Mouse (Mus musculus): ENCODE results near the gene Cyp21a1. TPM values are rescaled to one million over a fixed set of nuclear protein-coding genes. Genes with fewer than 3 reads are reported as not detected.
"Not testable (repeated sequence)": the region's sequence is repeated elsewhere in the genome, so short reads cannot be mapped to it uniquely, and the experiment has no call there.

The Cyp21a1 gene
- polyA plus RNA-seq, 1 experiment from 2014 or later: not detected

- no peak for ATAC-seq
- Histone ChIP-seq H3K4me2 (ENCODE audit: low read length) (no peak overlapping the region), H3K9me3 (replicated peaks; ENCODE audit: control insufficient read depth, low read length, poor library complexity, severe bottlenecking) (no peaks in the 10 kb centered on the region), H3K4me3 (ENCODE audit: low read depth, low read length) (no peak overlapping the region), H3K27me3 (ENCODE audit: control insufficient read depth, insufficient read depth, low read depth, low read length) (no peaks in the 10 kb centered on the region), H3K36me3 (ENCODE audit: control insufficient read depth, insufficient read depth, low read length) (no peaks in the 10 kb centered on the region), H3K9ac (ENCODE audit: low read depth, low read length) (no peak overlapping the region), H3K27ac (ENCODE audit: low read length) (no peak overlapping the region), H3K4me1 (ENCODE audit: control insufficient read depth, insufficient read depth, low read length) (no peaks in the 10 kb centered on the region)
- 84% methylated on average over 6 of the region's 6 CpGs for WGBS
These were observed 4.3 kb upstream of the Cyp21a1 start for GRCm38 (mm10) chr17:34808599-34809205.

- WGBS: 66% methylated on average over 3 of the region's 3 CpGs
- ATAC-seq: no peak
- H3K4me3 ChIP-seq (ENCODE audit: low read depth, low read length): no peak overlapping the region
- H3K9ac ChIP-seq (ENCODE audit: low read depth, low read length): no peak overlapping the region
- H3K36me3 ChIP-seq (ENCODE audit: control insufficient read depth, insufficient read depth, low read length): no peaks in the 10 kb centered on the region
- no peaks in the 10 kb centered on the region for H3K9me3 ChIP-seq (replicated peaks; ENCODE audit: control insufficient read depth, low read length, poor library complexity, severe bottlenecking)
- no peak overlapping the region for H3K27ac ChIP-seq (ENCODE audit: low read length)
- H3K4me1 ChIP-seq (ENCODE audit: control insufficient read depth, insufficient read depth, low read length): no peaks in the 10 kb centered on the region
- no peaks in the 10 kb centered on the region for H3K27me3 ChIP-seq (ENCODE audit: control insufficient read depth, insufficient read depth, low read depth, low read length)
- H3K4me2 ChIP-seq (ENCODE audit: low read length): no peak overlapping the region
These were observed 2.8 kb upstream of the Cyp21a1 start for GRCm38 (mm10) chr17:34807176-34807575.

GRCm38 (mm10) chr17:34804871-34805562, 656 bp upstream of the Cyp21a1 start:
- no peak for ATAC-seq
- Histone ChIP-seq H3K4me1 (ENCODE audit: control insufficient read depth, insufficient read depth, low read length) (no peaks in the 10 kb centered on the region), H3K9ac (ENCODE audit: low read depth, low read length) (no peak overlapping the region), H3K9me3 (replicated peaks; ENCODE audit: control insufficient read depth, low read length, poor library complexity, severe bottlenecking) (no peaks in the 10 kb centered on the region), H3K27ac (ENCODE audit: low read length) (no peak overlapping the region), H3K36me3 (ENCODE audit: control insufficient read depth, insufficient read depth, low read length) (no peaks in the 10 kb centered on the region), H3K27me3 (ENCODE audit: control insufficient read depth, insufficient read depth, low read depth, low read length) (no peaks in the 10 kb centered on the region), H3K4me2 (ENCODE audit: low read length) (no peak overlapping the region), H3K4me3 (ENCODE audit: low read depth, low read length) (no peak overlapping the region)
- 76% methylated on average over 6 of the region's 6 CpGs for WGBS

- not testable (repeated sequence) for H3K4me1 ChIP-seq (ENCODE audit: control insufficient read depth, insufficient read depth, low read length); H3K9me3 ChIP-seq (replicated peaks; ENCODE audit: control insufficient read depth, low read length, poor library complexity, severe bottlenecking); H3K4me3 ChIP-seq (ENCODE audit: low read depth, low read length); ATAC-seq; H3K36me3 ChIP-seq (ENCODE audit: control insufficient read depth, insufficient read depth, low read length); H3K27me3 ChIP-seq (ENCODE audit: control insufficient read depth, insufficient read depth, low read depth, low read length); H3K9ac ChIP-seq (ENCODE audit: low read depth, low read length); H3K27ac ChIP-seq (ENCODE audit: low read length); H3K4me2 ChIP-seq (ENCODE audit: low read length)
- 98% methylated on average over 6 of the region's 6 CpGs for WGBS
These were observed 994 bp downstream of the Cyp21a1 start for GRCm38 (mm10) chr17:34803367-34803766.

- not testable (repeated sequence) for H3K27me3 ChIP-seq (ENCODE audit: control insufficient read depth, insufficient read depth, low read depth, low read length)
These were observed 1.6 kb downstream of the Cyp21a1 start for GRCm38 (mm10) chr17:34802756-34803155.

GRCm38 (mm10) chr17:34800781-34801305, 3.5 kb downstream of the Cyp21a1 start:
- ATAC-seq: not testable (repeated sequence)

More at GRCm38 (mm10) chr17:34802756-34803155, 1.6 kb downstream of the Cyp21a1 start:
- not testable (repeated sequence) for H3K27ac ChIP-seq (ENCODE audit: low read length); H3K4me1 ChIP-seq (ENCODE audit: control insufficient read depth, insufficient read depth, low read length); H3K9me3 ChIP-seq (replicated peaks; ENCODE audit: control insufficient read depth, low read length, poor library complexity, severe bottlenecking); ATAC-seq; H3K36me3 ChIP-seq (ENCODE audit: control insufficient read depth, insufficient read depth, low read length); H3K9ac ChIP-seq (ENCODE audit: low read depth, low read length); H3K4me3 ChIP-seq (ENCODE audit: low read depth, low read length); H3K4me2 ChIP-seq (ENCODE audit: low read length)
- WGBS: 92% methylated on average over 9 of the region's 9 CpGs

GRCm38 (mm10) chr17:34799531-34799925, 4.8 kb downstream of the Cyp21a1 start:
- no peak overlapping the region for H3K9ac ChIP-seq (ENCODE audit: low read depth, low read length)
- no peak for ATAC-seq
- H3K4me3 ChIP-seq (ENCODE audit: low read depth, low read length): no peak overlapping the region
- no peaks in the 10 kb centered on the region for H3K36me3 ChIP-seq (ENCODE audit: control insufficient read depth, insufficient read depth, low read length)
- H3K4me2 ChIP-seq (ENCODE audit: low read length): no peak overlapping the region
- no peaks in the 10 kb centered on the region for H3K9me3 ChIP-seq (replicated peaks; ENCODE audit: control insufficient read depth, low read length, poor library complexity, severe bottlenecking)
- no peaks in the 10 kb centered on the region for H3K4me1 ChIP-seq (ENCODE audit: control insufficient read depth, insufficient read depth, low read length)
- H3K27me3 ChIP-seq (ENCODE audit: control insufficient read depth, insufficient read depth, low read depth, low read length): no peaks in the 10 kb centered on the region
- WGBS: 96% methylated on average over 4 of the region's 4 CpGs
- no peak overlapping the region for H3K27ac ChIP-seq (ENCODE audit: low read length)

More at GRCm38 (mm10) chr17:34800781-34801305, 3.5 kb downstream of the Cyp21a1 start:
- not testable (repeated sequence) for H3K36me3 ChIP-seq (ENCODE audit: control insufficient read depth, insufficient read depth, low read length); H3K27me3 ChIP-seq (ENCODE audit: control insufficient read depth, insufficient read depth, low read depth, low read length); H3K9me3 ChIP-seq (replicated peaks; ENCODE audit: control insufficient read depth, low read length, poor library complexity, severe bottlenecking); H3K4me2 ChIP-seq (ENCODE audit: low read length); H3K4me1 ChIP-seq (ENCODE audit: control insufficient read depth, insufficient read depth, low read length); H3K27ac ChIP-seq (ENCODE audit: low read length); H3K9ac ChIP-seq (ENCODE audit: low read depth, low read length); H3K4me3 ChIP-seq (ENCODE audit: low read depth, low read length)
- whole genome bisulfite sequencing: 93% methylated on average over 16 of the region's 16 CpGs

- ATAC-seq: no peak
- Histone ChIP-seq H3K36me3 (ENCODE audit: control insufficient read depth, insufficient read depth, low read length) (no peaks in the 10 kb centered on the region), H3K4me1 (ENCODE audit: control insufficient read depth, insufficient read depth, low read length) (no peaks in the 10 kb centered on the region), H3K9ac (ENCODE audit: low read depth, low read length) (no peak overlapping the region), H3K4me2 (ENCODE audit: low read length) (no peak overlapping the region), H3K27ac (ENCODE audit: low read length) (no peak overlapping the region), H3K27me3 (ENCODE audit: control insufficient read depth, insufficient read depth, low read depth, low read length) (no peaks in the 10 kb centered on the region), H3K9me3 (replicated peaks; ENCODE audit: control insufficient read depth, low read length, poor library complexity, severe bottlenecking) (no peaks in the 10 kb centered on the region), H3K4me3 (ENCODE audit: low read depth, low read length) (no peak overlapping the region)
- 87% methylated on average over 14 of the region's 17 CpGs for WGBS
These were observed 5.4 kb downstream of the Cyp21a1 start for GRCm38 (mm10) chr17:34798866-34799530.

- not testable (repeated sequence) for H3K9me3 ChIP-seq (replicated peaks; ENCODE audit: control insufficient read depth, low read length, poor library complexity, severe bottlenecking); H3K27ac ChIP-seq (ENCODE audit: low read length); H3K36me3 ChIP-seq (ENCODE audit: control insufficient read depth, insufficient read depth, low read length); H3K4me2 ChIP-seq (ENCODE audit: low read length); H3K4me3 ChIP-seq (ENCODE audit: low read depth, low read length); ATAC-seq; H3K4me1 ChIP-seq (ENCODE audit: control insufficient read depth, insufficient read depth, low read length); H3K9ac ChIP-seq (ENCODE audit: low read depth, low read length); H3K27me3 ChIP-seq (ENCODE audit: control insufficient read depth, insufficient read depth, low read depth, low read length)
- 79% methylated on average over 6 of the region's 7 CpGs for WGBS
These were observed 6.3 kb downstream of the Cyp21a1 start for GRCm38 (mm10) chr17:34798071-34798470.

All from midbrain, embryonic 16.5 days (tissue).